Mouse (Mus musculus): ENCODE data around the gene Cltc.

DNA sequence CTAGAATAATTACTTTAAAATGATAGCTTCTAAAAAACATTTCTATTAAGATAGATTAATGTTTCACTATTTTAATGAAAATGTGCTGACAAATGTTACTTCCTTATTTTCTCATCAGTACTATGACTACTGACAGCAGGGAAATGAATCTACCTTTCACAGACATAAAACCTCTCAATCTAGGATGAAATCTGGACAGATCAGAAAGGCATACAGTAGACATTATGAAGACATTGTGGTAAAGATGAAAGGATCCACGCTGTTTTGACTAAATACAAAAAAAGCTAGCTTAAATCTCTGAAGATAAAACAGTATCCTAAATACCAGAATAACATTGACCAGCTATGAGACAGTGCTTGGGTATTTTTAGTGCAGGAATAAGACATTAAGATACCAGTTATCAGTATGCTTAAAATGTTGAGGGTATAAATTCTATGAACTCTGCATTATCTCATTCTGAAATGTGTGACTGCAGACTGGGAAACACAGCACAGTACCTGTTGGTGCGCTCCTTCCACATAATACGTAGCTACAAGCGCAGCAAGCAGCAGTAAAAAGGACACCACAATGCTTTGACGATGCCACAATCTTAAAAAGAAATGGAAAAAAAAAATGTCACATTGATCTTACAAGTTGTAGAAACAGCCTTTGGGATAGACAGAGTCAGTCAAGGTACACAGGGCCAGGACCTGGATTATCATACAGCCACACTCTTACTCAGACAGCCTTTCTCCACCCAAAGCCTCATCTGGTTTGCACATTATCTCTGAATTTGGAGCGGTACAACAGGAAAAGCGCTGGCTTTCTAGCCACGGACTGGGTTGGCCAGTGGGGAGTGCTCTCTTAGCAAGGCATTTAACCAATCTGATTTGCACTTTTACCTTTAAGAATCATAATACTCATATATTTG is 94.1 kb downstream of the Cltc start:
- TF ChIP-seq CTCF (IDR thresholded peaks at IDR 0.05; ENCODE audit: low read depth, low read length) (no peak), GATA1 (IDR thresholded peaks at IDR 0.05; ENCODE audit: borderline replicate concordance, low read length) (no peak), TAL1 (conservative IDR thresholded peaks at IDR 0.05; ENCODE audit: low read depth, low read length) (no peak), GATA2 (IDR thresholded peaks at IDR 0.05; ENCODE audit: borderline replicate concordance, low read depth, low read length) (no peak)
